Mouse (Mus musculus): ENCODE results near the gene Apod.
"Not testable (repeated sequence)": the region's sequence is repeated elsewhere in the genome, so short reads cannot be mapped to it uniquely, and the experiment has no call there.

Apod gene

GRCm38 (mm10) chr16:31320954-31321353 is 6.3 kb upstream of the Apod start:
- DNase-seq: no peak

GRCm38 (mm10) chr16:31319723-31320122 is 5.1 kb upstream of the Apod start:
- DNase-seq: not testable (repeated sequence)

- no peak for DNase-seq
Measured at GRCm38 (mm10) chr16:31319316-31319715, 4.7 kb upstream of the Apod start.

GRCm38 (mm10) chr16:31318418-31318817 is 3.8 kb upstream of the Apod start:
- no peak for DNase-seq

GRCm38 (mm10) chr16:31316246-31317143 is 1.9 kb upstream of the Apod start:
- DNase-seq: not testable (repeated sequence)

GRCm38 (mm10) chr16:31315294-31315693 is 686 bp upstream of the Apod start:
- DNase-seq: no peak

GRCm38 (mm10) chr16:31313611-31314010 is 997 bp downstream of the Apod start:
- no peak for DNase-seq

- no peak for DNase-seq
Measured at GRCm38 (mm10) chr16:31312296-31312695, 2.3 kb downstream of the Apod start.

- DNase-seq: no peak
Measured at GRCm38 (mm10) chr16:31305199-31305919, 9.2 kb downstream of the Apod start.

GRCm38 (mm10) chr16:31303276-31303675 is 11.3 kb downstream of the Apod start:
- DNase-seq: no peak

GRCm38 (mm10) chr16:31300883-31301532 is 13.6 kb downstream of the Apod start:
- DNase-seq: no peak

GRCm38 (mm10) chr16:31300467-31300866 is 14.1 kb downstream of the Apod start:
- no peak for DNase-seq

- DNase-seq: no peak
Measured at GRCm38 (mm10) chr16:31299960-31300353, 14.7 kb downstream of the Apod start.

GRCm38 (mm10) chr16:31299164-31299959 is 15.2 kb downstream of the Apod start:
- DNase-seq: no peak

- no peak for DNase-seq
Measured at GRCm38 (mm10) chr16:31297113-31297512, 17.5 kb downstream of the Apod start.

GRCm38 (mm10) chr16:31293761-31294160 is 20.8 kb downstream of the Apod start:
- no peak for DNase-seq

GRCm38 (mm10) chr16:31290751-31291365 is 23.8 kb downstream of the Apod start:
- DNase-seq: no peak

GRCm38 (mm10) chr16:31290281-31290680 is 24.3 kb downstream of the Apod start:
- DNase-seq: no peak

GRCm38 (mm10) chr16:31287712-31288111 is 26.9 kb downstream of the Apod start:
- DNase-seq: no peak

GRCm38 (mm10) chr16:31286801-31287488 is 27.7 kb downstream of the Apod start:
- DNase-seq: no peak

- no peak for DNase-seq
Measured at GRCm38 (mm10) chr16:31281981-31282380, 32.6 kb downstream of the Apod start.

- no peak for DNase-seq
Measured at GRCm38 (mm10) chr16:31280176-31280575, 34.4 kb downstream of the Apod start.
